Mouse (Mus musculus) thymus, postnatal 14 days (tissue): ENCODE measurements at regions not wholly inside any gene's neighbourhood (a gene's known extent, or its start where the extent isn't known, plus 50 kb on each side); places are given as distances from the start of the nearest gene placed in this dataset.

ENCODE experiments used
- DNase-seq: peaks from one replicate; pipeline ENCODE4 v3.0.0; 2021

DNA sequence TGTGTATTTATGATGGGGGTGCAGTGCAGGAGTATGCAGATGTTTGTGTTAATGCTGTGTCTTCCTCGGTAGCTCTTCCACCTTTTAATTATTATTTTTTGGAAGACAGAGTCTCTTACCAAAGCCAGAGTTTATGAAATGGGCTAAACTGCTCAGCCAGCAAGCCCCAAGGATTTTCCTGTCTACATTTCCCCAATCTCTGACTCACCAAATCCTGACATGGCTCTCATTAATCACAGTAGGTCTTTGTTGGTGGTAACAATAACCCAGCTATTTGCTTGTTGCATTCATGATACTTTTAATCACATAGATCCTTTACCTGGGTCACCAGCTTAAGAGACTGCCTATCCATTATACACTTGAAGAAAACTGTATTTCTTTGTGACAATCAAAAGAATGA, 427.8 kb upstream of the Rgma start:
- no peak for DNase-seq

DNA sequence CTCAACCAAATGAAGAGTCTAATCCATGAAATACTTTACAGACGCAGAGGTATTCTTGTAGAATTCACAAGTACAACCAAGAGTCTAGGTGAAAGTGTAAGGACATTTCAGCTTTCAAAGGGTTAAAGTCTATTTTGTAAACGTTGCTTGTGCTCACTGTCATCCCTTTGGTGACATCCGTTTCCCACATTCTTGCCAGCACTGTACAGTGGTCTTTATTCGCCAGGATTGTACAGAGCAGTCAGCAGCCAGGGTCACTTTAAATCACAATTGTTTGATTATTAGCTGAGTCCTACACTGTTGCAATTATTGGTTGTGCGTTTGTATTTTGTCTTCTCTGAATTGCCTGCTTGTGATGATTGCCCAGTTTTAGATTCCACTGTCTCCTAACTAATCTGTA, 427.3 kb upstream of the Rgma start:
- no peak for DNase-seq

DNA sequence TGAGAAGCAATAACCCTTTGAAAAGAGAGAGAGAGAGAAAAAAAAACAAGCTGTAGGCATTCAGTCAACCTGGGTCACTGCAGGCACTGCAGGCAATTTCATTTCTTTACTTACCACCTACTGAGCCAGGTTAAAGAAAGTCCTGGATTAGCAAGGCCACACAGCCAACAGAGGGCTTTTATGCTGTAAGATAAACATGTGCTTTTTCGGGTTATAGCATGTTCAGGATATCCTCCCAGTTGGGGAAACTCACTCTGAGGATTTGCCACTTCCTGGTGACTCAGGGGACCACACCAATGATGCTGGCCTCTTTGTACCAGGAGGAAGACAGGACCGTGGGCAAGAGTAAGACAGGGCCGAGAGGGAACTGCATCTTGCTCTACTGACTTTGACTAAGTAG, 426.6 kb upstream of the Rgma start:
- no peak for DNase-seq

DNA sequence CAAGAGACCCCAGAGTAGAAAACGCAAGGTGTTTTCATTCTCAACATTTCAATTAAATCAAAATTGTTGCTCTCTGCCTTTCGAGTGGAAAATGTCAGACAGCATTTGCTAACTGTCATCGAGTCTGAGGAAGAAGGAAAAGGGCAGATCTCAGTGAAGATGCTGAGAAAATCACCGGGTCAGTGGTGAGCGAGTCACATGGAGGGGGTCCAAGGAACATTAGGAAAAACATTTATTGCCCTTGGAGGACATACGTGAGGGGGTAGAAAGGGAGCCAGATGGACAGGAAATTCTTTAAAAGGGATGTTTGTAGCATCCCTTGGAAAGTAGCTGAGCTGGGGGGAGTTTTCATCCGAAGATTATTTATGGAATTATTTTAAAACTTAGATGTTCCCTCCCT, 425.4 kb upstream of the Rgma start:
- no peak for DNase-seq

DNA sequence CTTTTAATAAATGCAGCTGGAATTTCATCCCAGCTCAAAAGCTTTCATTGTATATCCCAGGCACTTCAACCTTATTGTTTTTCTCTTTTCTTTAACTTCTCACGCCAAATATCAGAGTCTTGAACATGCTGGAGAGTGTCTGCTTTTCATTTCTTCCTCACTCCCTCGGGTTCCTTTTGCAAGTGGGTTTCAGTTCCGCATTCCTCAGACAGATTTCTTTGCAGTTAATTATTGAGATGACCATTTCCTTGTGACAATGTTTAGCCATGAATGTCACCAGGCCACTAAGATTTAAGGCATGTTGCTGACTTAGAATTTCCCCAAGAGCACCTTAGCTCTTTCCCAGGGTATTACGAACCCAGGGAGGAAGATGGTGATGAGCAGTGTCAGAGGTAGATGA, 417.6 kb upstream of the Rgma start:
- DNase-seq, result no peak

DNA sequence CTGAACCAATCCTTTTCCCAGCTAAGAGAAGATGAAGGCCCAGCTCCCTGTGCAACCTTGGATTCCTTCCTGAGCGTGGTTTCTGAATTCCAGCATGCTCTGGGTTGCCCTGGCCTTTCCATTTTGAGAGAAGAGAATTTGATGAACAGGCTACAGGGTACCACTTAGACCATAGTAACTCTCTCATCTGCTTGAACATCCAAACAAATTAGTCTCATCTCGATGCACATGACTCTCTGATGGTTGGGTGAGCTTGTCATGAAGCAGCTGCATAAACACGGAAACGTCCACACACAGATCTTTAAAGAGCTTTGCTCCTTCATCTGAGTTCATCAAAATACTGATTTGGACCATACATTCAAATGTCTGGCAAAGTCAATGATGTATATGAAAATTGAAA, 414.0 kb upstream of the Rgma start:
- DNase-seq, result no peak

DNA sequence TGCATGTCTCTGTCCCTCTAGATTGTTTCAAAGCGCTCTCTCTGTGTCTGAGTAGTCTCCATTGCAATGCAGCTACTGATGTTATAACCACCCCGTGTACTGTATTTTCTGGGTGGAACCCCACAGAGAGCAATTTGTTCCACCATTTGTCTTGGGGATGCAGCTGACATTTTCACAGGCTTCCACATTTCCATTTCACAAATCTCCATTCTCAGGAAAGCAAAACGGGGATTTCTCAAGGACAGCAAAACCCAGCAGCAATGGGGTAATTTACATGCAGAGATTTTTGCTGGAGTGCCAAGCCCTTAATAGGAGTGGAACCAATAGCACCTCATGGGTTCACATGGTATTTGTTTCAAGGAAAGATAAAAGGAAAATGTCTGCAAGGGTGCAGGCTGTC, 412.5 kb upstream of the Rgma start:
- DNase-seq, result no peak

DNA sequence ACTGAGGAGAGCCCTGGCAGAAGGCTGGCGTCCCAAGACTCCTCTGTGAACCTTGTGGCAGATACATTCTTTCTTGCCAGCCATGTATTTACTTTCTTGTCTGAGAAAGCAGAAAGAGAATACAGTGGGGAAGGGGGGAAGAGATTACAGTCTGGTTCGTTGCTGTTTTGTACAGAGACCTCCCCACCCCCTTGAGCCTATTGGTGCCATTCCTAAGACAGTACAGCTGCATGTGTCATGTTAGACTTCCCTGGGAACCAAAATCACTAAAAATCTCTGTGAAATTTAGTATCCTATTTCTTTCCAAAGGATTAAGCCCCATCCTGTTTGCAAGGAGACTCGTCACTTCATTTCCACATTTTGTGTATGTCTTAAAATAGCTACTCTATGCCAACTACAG, 411.4 kb upstream of the Rgma start:
- no peak for DNase-seq

DNA sequence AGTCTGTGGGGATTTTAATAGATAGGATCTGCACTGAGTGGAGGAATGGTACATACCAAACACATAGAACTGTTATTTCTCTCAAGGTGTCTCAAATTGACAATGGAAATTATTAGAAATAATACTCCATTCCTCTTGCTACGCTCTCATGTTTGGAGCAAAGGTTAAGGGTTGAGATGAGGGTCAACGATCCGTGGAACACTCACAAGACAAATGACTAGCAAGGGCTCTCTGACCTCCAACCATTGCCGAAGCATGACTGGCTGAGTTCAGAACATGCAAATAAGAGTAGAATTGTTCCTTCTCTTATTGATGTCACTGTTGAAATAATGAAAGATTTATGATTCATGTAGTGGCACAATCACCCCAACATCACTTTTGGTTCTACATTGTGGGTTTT, 407.1 kb upstream of the Rgma start:
- DNase-seq, result no peak

DNA sequence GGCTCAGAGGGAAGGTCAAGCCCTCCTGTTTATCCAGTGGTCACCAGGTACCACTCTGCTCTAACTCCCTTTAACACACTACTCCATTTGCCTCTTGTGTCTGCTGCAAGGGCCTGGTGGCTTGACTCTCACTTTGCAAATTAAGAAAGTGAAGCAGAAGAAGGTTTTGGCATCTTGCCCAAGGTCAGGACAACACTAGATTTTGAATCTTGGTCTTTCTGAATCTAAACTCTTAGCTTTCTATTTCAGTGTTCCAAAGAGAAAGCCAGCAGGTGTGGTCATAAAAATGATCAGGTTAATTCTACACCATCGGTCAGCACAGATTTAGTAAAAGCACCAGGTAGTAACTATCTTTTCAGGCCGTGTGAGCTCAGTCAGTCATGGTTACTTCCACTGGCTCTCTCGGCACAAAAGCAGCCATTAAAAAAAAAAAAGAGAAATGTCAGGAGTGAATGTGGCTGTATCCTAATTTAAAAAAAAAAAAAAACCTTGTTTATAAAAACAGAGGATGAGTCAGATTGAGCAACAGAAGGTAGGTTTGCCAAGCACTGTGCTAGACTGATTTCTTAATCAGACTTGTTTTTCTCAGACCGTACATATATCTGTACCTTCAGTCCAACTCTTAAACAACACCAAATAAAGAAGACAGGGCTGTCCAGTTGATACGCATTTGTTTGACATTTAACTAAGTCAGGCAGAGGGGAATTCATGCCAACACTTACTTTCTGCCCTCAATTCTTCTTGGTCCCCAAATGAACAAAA, 403.6 kb upstream of the Rgma start:
- no peak for DNase-seq

DNA sequence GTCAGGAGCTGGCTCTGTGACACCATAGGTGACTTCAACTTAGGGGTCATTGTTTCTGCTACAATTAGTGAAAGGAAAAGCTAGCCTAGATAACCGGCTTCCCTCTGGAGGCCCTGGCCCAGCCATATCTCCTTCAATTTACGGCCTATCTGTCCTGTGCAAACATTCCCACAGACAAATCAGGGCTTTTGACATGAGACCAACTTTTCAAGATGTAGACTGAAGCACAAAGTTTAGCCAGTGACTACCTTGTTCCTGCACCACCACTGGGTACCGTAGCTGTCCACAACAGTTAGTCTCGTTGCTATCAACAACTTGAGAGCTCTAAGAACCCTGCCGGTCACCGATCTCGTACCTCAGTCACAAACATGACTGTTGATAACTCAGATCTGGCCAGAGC, 402.9 kb upstream of the Rgma start:
- no peak for DNase-seq

DNA sequence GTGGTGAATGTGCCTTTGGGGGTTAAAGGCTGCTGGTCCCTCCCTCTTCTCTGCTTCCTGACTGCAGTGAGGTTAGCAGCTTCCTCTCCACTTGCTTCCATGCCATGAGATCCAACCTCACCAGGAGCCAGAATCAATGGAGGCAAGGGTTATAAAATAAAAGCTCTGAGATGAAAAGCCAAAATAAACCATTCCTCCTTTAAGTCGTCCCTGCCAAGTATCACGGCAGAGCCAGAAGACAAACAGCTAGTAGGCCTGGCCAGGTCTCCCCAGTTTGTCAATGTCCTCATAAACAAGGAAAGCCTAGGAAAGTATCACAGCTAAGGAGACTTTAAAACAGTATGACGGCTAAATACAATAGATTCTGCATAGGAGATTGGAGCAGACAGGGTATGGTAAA, 401.5 kb upstream of the Rgma start:
- DNase-seq, result no peak

DNA sequence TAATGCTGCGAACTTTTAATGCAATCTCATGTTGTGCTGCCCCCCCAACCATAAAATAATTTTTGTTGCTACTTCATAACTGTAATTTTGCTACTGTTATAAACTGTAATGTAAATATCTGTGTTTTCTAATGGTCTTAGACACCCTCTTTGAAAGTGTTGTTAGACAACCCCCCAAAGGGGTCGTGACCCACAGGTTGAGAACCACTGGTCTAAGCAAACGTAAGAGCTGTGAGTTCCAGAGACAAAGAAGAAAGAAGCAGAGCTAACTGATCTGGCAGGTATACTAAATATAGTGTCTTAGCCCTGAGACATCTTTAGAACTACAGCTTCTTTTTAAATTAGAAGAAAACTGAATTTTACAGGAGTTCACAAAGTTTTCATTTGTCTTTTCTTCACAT, 400.9 kb upstream of the Rgma start:
- no peak for DNase-seq

DNA sequence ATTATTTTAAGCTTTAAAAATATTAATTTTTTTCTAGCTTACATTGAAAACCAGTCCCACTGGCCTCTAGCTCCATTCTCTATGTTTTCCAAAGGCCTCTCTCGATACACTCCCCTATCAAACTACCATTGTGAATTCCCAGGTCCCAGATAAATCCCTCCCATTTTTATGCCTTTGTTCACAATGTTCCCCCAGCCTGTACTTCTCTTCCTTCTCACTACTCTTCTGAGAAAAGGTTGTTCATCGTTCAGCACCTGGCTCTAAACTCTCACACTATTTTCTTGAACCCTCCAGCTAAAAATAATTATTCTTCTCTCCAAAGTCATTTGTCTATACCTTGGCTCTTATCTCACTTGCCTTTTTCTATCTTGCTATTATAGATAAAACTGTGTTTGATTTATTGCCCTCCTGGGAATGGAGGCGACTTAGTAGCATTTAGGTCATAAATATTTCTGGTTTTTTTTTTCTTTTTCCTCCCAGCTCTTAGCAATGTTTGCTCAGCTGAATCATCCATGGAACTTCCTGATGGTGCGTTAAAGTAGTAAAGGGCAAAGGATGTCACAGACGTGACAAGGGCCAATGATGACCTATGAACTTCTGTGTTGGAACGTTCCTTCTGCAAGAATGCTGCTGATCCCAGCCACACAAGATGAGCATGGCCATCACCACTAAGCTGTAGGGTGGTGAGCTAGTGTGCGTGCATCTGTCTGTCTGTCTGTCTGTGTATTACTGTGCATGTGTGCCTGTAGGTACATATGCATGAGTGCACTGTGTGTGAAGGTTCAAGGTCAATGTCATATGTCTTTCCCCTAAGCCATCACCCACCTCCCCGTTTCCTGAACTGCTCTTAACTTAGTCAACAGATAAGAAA, 384.5 kb upstream of the Rgma start:
- DNase-seq, result no peak

DNA sequence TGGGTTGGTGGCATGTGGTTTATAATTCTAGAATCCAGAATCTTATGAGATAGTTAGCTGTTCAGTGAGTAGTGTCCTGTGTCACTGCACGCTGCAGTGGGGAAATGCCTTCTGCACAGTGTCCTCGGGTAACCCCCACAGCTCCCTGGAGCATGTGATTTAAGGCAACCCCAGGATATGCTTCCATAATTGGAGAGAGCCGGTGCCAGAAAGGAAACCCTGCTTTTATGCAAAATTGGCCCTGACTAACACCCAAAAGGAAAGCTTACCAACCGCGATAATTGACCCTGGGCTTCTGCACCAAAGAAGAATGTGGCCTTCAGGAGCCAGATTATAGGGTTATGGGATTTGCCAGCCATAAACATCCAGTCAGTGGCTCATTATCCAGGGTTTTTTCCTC, 376.9 kb upstream of the Rgma start:
- DNase-seq, result no peak

DNA sequence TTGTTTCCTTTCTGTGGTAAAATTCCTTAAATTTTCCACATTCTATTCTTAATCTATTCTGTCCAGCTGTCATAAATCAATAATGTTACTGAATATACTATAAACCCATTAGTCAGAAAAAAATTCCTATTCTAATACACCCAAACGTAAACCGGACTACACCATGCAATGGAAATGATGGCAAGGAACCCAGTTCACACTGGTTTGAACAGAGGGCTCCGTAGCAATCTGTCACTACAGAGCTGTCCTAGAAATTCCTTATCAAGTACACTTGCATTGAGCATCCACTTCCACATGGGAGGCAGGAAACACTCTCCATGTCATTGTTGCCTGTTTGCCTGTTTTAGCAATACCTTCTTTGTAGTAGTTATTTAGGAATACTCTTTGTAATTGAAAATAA, 356.2 kb upstream of the Rgma start:
- DNase-seq, result no peak

DNA sequence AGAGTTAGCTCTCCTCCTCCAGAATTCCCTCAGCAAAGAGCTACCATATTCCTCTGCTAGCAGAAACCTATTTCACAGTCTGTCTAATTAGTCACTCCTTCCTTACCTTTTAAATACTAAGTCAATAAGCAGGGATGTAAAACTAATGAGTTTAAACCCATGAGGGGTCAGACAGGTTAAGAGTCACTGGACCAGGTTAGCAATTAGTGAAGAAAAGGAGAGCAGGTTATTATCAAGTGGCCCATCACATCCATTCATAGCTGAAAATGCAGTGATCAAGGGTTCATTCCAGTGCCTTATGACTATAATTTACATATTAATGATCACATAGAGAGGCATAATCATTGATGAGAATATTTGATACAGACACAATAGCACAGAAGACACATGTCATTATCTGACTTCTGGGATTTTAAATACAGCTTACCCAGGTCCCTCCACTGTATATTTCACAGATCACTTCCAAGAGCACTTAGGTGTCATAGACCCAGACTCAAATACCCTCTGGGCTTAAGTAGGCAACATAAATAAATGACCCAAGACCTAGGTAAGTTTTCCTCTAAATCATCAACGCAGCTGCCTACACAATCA, 355.4 kb upstream of the Rgma start:
- no peak for DNase-seq

DNA sequence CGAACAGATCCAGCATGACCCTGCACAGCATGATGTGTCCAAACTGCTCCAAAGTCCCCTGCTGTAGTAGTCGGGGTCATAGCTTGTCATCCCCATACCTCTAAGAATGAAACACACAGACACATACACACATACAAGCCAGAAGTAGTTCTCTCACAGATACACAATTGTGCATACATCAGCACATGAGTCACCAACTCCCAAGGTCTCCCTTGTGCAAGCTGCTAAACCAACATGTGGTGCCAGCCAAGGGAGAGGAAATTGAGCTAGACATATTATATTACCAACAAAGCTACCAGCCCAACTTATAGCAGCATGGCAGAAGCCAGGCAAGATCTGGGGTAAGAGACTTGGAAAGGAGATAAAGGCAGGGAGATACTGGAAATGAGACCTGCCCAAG, 353.5 kb upstream of the Rgma start:
- DNase-seq, result no peak

DNA sequence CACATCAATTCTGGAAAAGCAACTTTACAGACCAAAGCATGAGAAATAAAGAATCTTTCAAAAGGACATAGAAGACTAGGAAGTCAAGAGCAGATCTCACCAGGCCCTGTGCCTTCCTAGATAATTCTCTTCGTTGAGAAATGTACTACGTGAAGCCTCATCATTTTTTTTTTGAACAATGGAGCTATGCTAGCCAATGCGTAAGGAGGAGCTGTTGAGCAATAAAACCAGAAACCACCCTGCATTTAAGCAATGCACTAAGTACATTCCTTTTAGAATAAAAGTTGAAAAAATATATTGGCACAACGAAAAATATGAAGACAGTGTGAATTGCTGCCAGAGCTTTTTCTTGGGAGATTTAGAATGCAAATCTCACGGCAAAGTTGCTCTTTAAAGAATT, 349.7 kb upstream of the Rgma start:
- no peak for DNase-seq

DNA sequence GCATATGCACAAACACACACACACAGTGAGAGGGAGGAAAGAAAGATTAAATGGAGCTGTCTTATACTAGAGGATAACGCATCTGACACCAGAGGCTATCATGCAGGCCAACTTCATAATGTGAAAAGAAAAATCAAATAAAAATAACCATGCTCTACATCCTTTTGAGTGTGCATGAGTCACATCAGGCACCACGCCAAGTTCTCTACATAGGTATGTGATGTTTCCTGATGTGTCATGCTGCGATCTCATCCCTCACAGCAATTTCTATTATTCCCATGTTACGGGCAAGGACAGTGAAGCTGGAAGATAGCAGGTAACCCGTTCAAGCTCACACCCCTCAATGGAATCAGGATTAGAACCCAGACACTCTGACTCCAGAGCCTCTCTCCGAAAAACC, 346.4 kb upstream of the Rgma start:
- no peak for DNase-seq

DNA sequence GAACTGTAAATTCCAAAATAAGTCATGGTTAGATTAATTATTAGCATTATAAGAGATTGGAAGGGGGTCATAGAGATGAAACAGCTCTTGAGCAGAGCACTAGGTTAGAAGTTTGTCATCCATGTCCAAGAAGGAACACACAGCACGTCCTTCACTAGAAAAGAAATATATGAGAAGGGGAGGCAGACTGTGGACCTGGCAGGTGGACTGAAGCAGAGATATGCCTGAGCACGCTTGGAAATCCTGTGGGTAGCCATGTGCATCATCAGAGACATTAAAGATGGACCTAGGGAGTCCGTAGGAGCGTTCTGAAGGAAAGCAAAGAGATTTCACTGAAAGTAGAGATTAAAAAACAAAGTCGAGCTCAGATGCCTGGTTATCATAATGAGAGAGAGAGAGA, 343.9 kb upstream of the Rgma start:
- DNase-seq, result no peak

DNA sequence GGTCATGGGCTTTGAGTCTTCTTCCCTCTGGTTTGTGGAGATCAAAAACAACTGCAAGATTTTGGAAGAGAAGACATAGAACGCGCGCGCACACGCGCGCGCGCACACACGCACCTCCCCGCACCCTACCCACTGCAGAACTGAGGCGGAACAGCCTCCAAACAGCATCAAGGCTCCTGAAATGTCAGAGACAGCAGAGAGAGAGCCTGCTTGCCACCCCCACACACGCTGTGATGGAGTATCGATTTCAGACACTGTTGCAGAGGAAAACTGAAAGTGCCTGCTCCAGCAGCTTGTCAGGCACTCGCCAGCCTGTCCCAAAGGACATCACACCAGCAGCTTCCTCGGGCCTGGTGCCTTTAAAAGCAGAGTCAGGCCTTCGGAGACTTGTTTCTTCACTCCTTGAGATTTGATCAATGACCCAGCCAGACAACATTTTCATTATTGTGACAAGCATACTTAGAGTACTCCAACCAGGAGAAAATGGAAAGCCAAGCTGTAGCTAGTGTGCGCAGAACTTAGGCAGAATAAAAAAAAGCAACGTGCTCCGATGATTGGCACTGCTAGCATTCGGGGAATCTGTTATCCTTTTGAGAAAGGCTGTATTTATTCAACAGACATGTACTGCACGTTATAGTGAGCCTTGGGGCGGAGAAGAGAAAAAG, 342.9 kb upstream of the Rgma start:
- no peak for DNase-seq

DNA sequence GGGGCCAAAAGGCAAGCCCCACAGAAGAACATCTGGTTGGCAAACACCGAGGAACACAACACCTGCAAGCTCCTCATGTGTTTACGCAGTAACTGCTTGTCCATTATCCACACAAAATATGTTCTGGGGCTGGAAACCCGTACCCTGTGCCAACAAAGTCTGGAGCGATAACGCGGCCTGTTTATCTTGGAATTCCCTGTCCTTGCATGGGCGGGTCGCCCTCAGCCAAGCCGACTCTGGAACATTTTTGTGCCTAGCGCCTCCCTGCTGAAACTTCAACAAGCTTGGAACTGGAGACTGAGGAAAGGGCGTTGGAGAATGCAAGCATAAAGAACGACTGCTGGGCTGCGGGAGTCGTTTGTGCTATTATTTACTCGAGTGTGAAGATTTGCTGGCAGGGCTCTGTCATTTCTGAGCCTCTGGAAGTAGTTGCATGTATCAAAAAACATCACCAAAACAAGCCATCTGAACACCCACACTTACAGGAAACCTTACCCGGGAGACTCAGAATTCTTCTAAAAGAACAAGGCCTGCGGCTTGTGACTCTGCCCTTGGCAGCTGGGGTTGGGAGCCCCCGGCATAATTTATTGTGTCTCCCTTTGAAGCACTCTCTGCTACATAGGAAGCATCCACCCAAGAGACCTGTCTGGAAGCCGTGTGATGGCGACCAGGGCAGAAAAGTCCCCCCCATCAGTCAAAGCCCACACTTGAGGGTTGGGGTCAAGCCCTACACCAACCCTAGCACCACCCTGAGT, 338.3 kb upstream of the Rgma start:
- DNase-seq, result no peak
